Mouse (Mus musculus): Measurements from ENCODE around the gene Enpp6.

Gene Enpp6

DNA sequence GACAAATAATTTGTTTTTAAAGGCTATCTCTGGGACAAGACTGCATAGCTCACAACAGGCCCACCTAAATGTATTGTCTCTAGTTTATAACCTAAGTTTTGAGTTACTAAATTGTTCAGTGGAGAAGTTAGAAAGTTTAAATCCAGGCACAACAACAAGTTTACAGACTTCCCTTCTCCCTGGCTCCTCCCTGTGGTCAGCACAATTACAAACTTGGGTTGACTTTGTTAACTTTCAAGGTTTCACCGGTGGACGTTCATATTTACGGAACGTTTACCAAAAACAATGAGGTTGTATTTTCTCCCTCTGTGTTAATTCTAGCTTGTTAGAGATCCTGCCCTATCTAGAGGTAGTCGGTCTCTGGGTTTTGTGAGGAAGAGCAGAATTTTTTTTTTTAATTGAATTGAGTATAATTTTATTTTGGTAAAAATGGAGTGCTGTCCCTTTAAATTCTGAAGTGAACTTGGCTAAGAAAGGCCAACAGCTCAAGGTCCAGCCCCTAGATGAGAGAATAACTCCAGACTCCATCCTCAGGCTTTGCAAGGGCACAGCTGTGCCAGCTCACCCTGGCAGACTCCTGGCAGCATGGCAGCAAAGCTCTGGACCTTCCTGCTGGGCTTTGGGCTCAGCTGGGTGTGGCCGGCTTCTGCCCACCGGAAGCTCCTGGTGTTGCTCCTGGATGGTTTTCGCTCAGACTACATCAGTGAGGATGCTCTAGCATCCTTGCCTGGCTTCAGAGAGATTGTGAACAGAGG is at the start of gene Enpp6:
Enpp6 (plus strand) TSS at position 502 of the 755 bp plus-strand sequence.
- DNase-seq (ENCODE audit: low spot score in 2 of 2) = no peak

DNA sequence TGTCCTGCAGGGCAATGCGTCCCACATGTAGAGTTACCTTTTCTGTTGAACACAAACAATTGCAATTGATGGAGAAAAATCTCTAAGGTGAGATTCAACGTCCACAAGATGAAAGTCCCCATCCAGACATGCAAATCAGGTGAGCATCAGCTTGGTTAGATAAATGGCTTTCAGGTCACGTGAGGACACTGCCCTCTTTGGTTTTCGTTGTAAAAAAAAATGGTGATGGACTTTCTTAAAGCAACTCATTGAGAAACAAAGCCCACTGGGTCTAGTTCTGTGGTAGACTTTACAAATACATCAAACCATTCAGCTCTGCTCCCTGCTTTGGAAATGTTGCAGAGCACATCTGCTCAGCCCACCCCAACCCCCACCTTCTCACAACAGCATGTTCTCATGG is 48.5 kb upstream of the Enpp6 start:
- DNase-seq (ENCODE audit: low spot score in 2 of 2) = no peak

DNA sequence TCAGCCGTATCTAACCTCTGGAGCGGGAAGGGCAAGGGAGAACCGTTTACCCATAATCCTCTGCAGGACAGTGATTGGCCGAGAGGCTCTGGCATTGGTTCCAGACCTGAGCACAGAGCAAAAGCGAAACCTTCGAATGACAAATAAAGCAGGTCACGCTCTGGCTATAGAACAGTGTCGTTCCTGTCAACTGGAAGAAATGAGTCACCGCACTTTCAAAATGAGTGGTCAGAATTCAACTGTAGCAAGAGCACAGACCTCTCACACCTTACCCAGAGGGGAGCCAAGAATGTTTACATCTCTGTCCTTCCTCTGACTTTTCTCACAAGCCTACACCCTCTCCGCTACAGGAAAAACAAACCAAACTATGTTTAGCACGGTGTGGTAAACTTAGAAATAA is 45.4 kb upstream of the Enpp6 start:
- DNase-seq (ENCODE audit: low spot score in 2 of 2) = peak; percentile 85 to 87

DNA sequence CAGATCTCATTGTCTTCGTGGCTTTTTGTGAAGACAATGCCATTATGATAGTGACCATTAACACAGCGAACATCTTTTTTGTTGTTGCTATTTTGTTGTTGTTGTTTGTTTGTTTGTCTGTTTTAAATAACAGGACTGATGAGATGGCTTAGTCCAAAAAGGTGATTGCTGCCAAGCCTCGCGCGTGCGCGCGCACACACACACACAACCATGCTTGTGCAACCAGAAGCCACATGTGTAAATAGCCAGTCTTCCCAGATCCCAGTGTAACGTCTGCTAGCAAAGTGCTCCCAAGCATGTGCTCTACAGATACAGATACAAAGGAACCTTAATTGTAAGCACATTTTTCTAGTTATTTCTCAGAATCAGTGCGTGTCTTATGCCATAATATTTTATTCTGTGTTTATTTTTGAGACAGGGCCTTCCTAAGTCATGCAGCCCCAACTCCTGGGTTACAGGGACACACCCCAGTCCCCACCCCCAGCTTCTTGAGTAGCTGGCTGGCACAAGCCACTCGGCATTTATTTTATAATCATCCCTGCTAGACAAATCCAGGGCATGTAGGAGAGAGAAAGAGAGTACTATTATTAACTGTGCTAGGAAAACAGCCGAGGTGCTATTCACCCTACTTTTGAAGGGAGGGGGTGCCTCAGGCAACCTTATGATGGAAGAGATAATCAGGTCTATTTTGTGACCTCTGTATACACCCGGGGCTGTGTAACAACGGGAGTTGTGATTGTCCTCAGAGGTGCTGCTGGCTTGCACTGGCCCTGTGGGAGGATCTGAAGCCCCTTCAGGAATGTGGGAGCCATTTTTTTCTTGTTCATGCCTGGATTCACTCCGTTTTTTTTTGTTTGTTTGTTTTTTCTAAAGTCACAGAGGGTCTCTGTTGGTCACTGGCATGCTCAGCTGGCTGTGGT is 44.7 kb upstream of the Enpp6 start:
- DNase-seq (ENCODE audit: low spot score in 2 of 2) = no peak

DNA sequence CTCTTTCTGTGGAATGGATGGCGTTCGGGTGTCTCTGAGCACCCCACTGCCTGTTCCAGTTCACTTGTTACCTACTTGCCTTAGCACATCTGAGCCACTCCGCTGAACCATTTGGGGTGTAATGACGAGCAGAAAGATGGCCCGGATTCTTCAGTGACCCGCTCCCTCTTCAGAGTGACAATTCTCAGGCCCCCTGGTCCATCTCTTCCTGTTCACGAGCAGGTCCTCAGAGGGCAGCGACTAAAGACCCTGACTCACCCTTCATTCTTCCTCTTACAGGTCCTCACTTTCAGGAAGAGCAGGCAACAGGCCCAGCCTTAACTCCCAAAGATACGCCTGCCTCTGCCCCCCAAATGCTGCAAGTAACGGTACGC is 44.0 kb upstream of the Enpp6 start:
- peak in 1 of 2 experiments; percentile 17 for DNase-seq (ENCODE audit: low spot score in 2 of 2)

DNA sequence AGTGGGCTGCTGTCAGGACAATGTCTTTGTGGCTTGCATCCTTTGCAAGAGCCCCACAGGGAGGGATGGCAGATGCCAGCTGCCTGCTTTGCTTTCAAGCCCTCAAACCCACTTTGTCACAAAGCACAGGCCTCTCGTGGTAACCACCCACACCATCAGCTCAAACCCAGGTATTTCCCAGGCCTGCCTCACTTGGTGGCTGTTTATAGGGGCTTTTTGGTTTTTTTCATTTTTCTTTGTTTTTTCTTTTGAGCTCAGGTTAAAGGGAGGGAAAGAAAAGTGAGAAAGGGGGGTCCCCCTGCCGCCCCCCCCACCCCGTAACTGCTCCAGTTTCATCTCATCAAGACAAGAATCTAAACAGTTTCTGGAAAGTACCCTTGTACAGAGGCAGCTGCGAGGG is 43.4 kb upstream of the Enpp6 start:
- DNase-seq (ENCODE audit: low spot score in 2 of 2) = peak in 1 of 2 experiments; percentile 24

DNA sequence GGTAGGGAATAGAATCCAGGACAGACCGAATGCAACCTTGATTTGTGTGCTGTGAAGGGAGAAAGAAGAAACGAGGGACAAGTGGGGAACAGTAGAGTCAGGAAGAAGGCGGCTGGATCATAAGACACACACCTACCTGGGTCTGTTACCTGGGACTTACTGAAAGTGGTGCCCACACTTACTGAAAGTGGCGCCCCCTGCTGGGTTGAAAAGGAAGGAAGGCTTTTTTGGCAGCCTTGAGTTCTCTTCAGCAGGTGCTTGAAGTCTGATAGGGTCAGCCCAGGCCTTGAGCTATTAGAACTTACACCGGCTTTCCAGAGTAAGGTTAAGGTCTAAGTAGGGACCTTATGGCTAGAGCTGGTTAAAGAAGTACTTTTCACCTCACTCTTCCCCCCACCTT is 40.5 kb upstream of the Enpp6 start:
- peak; percentile 61 to 71 for DNase-seq (ENCODE audit: low spot score in 2 of 2)

DNA sequence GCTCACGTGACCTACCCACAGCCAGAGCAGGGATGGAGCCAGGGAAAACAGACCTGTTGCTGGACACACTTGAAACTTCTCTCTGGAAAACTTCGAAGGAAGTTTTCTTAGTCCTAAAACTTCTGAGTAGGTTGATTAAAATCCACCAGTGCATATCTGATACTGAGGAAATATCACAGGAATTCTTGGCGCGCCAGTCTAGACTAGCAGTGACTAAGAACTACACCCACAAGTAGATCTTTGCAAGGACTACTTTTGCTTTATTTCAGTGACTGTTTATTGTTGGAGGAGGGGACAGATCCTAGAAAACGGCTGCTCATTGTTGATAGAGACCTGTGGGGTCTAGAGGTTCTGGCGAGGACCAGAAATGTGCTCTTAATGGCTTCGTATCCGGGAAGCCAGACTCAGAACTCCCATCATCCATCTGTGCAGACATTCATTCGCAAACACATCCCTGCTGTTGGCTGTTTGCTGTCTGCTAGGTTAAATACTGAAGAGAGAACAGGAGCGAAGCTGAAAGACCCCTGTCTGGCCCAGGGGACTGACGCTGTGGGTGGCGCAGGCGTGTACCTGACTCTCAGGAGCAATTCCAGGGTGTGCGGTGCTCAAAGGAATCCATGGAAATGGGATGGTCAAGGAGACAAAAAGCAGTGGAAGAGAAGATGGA is 38.5 kb upstream of the Enpp6 start:
- no peak for DNase-seq (ENCODE audit: low spot score in 2 of 2)

DNA sequence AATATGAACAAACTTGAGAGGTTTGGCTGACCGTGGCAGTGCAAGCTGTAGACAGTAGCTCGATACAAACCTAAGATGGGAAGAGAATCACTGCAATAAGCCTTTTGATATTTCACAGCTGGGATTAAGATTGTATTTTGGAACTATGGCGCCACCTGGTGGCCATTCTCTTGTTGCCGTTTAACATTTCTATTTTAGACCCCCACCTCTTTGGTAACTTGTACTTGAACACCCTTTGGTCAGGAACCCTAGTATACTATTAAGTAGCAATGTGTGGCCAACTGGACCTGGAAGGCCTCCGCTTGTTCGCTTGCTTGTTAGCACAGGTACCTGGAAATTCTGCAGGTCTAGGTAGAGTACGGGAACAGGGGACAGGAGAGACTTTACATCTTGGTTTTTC is 33.2 kb upstream of the Enpp6 start:
- DNase-seq (ENCODE audit: low spot score in 2 of 2) = peak; percentile 42 to 59

DNA sequence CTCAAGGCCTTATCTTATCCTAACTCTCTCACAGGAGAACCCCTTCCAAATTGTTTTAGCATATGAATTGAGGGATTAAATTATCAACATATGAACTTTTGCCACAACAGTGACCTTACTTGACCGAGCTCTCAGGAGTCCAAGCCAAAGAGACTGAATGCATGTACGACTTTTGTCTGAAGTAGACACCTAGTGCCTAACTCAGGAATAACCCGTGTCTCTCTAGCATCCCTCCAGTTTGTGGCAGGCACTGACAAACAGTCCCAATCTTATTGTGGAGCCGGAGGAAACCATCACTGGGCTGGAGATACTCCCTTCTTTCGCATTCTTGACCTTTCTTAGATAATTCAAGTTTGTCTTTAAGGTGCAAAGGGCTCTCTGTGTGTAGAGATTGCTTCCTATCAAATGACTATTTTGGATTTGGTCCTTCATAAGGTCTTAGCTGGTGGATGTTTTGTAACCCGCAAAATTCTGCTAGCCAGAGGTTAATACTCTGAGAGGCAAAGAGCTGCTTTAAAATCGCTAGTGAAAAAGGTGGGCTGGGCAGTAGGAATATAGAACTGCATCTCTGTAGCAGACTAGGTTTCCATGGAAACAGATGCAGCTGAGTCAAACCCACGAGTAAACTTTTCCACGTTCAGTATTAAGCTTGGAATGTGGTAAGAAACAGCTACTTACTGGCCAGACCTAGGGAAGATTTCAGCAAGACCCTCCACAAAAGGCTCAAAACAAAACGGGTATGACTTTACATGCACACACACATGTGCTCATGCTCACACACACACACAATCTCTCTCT is 23.9 kb upstream of the Enpp6 start:
- DNase-seq (ENCODE audit: low spot score in 2 of 2) = no peak

DNA sequence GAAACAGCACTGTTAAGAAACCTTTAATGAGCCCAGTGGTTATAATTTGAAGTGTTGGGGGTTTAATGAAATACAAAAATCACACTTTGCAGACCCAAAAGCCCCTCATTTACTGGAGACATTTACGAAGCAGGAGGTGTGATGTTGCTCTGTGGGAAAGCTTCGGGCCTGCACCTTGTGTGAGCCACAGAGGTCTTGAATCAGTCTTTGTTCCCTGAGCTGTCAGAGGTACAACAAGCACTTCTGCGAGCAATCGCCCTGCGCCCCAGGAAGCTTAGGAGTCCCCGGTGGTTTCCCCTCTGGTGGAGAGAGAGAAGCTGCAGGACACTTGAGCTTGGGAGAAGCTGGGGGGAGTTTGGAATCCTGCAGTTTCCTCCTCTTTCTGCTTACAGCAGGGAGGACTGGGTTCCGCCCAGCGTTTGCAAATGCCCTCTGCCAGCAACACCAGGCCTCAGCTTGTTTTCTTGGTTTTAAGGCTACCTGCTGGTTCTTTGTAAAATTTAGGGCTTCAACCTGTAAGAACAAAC is 23.0 kb upstream of the Enpp6 start:
- DNase-seq (ENCODE audit: low spot score in 2 of 2) = no peak

DNA sequence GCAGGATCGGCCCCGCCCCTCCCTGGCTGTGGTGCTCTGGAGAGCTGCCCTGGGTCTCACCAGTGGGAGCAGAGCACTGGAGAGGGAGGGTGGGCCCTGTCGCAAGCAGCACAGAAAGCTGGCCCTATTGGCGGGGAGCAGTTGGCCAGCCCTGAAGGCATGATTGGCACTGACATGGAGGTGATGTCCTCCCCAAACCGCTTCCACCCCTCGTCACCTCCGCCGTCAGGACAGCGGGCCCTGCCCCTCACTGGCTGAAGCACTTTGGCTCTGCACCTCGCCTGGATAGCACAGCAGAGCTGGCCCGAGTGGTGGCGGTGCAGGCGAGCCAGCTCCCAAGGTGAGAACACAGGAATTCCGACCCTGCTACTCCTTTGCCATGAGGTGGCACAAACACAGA is 20.9 kb upstream of the Enpp6 start:
- DNase-seq (ENCODE audit: low spot score in 2 of 2) = no peak

DNA sequence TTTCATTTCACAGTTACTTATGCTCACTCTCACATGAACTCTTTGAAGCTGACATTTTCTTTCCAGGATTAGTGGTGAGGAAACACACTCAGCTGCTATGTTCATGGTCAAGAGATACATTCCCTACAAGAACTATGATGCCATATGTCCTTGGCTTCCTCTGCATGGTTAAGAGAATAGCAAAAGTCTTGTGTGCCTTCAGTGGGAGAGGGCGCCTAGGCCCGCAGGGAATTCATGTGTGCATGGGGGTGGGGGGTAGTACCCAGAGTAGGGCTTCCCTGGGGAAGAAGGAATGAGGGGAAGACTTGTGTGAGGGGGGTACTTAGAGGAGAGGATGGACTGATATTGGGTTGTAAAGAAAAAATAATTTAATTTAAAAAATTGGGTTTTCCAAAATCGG is 18.0 kb upstream of the Enpp6 start:
- no peak for DNase-seq (ENCODE audit: low spot score in 2 of 2)

DNA sequence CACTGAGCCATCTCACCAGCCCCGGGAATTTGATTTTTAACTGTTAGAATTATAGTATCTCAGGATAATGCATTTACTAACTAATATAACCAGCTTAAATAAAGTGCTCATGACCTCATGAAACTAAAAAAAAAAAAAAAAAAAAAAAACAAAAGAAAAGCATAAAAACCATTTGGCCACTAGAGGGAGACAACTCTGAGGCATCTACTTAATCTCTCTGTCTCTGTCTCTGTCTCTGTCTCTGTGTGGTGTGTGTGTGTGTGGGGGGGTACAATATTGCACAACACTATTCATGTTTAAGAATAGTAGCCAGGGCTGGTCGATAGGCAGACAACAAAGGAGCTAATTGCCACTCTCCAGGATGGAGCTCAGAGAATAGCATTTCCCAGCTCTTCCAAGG is 17.3 kb upstream of the Enpp6 start:
- DNase-seq (ENCODE audit: low spot score in 2 of 2) = no peak

DNA sequence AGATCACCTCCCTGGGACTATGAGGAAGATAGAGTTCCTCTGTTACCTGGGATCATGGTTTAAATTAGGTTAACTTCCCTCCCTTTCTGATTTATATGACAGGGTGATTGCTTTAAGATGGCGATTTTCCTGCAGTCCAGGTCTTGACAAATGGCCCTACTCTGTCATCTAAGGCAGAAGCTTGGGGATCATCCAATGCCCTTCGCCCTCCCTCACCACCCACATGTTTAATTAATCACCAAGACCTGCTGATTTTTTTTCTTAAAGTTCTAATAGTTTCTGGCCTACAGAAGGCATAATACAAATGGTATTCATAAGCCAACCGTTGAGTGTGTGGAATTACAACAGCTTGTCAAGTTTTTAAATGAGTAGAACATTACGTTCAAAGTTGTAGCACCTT is 9.3 kb upstream of the Enpp6 start:
- no peak for DNase-seq (ENCODE audit: low spot score in 2 of 2)

DNA sequence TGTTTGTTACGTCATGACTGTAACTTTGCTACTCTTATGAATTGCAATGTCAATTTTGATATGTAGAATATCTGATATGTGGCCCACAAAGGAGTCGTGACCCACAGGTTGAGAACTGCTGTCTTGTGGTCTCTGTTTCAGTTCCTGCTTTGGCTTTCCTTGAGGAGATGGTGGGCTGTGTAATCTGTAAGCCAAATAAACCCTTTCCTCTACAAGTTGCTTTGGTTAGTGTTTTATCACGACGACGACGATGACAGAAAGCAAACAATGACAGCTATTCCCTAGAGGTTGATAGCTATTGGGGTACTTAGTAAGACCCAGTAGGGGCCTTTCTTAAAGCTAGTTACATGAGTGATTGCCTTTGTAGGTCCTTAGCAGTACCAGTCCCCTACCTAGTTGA is 4.5 kb upstream of the Enpp6 start:
- DNase-seq (ENCODE audit: low spot score in 2 of 2) = no peak

DNA sequence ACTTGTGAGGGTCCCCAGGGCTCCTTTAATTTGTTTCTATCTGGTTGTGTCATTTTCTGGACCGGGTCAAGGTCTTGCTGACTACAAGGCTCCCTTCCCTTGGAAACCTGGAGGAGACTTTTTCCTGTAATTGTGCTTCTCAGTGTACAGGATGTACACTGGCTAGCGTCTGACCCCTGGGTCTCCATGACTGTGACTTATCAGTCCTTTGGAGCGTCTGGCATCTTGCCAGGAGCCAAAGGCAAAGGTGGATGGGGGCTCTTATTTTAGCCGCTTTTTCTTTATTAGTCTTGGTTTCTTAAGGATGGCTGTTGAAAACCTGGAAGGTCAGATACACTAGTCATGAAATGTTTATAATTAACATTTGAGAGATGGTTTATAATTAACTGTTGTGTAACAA is 3.9 kb upstream of the Enpp6 start:
- DNase-seq (ENCODE audit: low spot score in 2 of 2) = no peak

DNA sequence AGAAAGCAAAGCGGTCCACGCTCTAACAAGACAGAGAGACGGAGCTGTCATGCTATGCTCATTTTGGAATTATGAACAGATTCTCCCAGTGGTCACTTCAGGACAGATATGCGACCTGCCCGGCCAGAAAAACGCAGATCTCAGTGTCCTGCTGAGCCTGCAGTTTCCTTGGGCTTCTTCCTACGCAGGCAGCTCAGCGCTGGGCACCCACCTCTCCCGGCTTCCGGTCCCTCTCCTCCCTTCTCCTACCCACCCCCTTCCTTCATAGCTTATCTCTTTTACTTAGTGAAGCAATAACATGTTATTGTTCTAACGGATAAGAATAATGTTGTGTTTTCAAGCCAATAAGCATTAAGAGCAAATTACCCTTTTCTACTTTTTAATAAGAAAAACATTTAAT is 2.0 kb upstream of the Enpp6 start:
- DNase-seq (ENCODE audit: low spot score in 2 of 2) = no peak

DNA sequence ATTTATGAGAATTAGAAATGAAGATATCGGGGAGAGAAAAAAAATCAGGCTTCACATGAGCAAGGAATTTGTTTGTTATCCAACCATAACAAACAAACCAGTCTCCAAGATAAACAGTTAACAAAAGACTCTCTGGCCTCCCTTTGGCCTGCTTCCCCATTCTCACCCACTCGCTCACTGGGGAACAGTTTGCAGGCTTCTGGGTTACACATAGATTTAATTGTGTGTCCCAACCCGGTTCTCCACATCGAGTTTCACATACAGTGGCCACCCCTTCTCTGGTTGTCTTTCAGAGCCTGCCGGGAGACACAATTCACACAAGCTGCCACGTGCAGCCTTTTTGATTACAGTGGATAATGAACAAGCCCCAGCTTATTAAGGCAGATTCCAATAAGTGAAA is 1.7 kb downstream of the Enpp6 start:
- DNase-seq (ENCODE audit: low spot score in 2 of 2) = no peak

DNA sequence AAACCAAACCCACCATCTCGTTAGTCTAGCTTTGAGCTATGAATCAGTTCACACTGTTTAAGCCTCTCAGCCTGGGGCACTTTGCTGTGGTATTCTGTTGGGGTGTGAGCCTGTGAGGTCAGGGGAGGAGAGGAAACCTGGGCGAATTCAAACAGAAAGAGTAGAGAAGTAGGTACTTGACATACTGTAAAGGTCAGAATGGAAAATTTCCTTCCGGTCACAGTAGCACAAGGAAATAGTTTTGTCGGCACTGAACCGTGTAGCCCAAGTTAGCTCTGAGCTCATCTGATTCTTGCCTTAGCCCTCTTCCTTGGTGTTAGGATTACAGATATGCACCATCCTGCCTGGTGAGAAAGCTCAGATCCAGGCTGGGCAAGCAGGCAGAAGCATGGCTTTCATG is 4.4 kb downstream of the Enpp6 start:
- no peak for DNase-seq (ENCODE audit: low spot score in 2 of 2)

DNA sequence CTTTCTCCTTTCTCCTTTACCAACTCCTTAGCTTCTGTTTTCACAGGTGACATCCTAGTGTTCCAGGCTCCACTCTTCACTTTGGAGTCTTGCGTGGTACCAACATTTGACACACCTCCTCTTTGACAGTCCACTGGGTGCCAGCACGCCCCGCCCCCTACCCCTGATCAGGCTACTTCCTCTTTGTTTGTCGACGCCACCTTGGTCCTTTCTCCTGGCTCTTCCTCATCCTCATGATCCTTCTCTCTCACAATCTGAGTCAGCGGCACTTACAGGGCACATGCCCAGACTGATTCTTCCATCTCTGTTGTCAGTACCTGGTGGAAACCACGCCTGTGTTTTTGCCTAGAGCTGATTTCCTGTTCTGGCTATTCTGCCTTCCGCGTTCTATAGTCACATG is 5.9 kb downstream of the Enpp6 start:
- DNase-seq (ENCODE audit: low spot score in 2 of 2) = peak; percentile 25 to 35
